Mouse (Mus musculus) embryo, embryonic 11 days (tissue): ENCODE results near the gene Btbd2.

ENCODE experiments used
- DNase-seq: peaks from one replicate; pipeline ENCODE4 v3.0.0-alpha.2; 2015

Gene Btbd2

DNA sequence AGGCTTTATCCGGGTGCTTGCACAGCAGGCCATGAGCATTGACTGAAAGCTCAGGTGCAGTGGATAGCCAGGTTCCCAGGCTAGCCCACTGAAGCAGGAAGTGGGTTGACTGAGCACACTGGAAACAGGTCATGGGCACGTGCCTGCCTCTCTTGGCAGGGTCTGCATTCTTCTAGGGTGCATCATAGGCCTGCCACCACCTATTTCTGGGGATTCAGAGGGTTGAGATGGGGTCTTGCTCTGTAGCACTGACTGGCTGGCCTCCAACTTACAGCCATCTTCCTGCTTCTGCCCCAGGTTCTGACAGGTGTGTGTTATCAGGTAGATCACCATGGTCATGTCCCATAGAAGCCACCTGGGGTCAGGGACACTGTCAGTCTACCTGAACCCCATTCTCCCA lies 51.9 kb downstream of the Btbd2 start:
- DNase-seq, result no peak

DNA sequence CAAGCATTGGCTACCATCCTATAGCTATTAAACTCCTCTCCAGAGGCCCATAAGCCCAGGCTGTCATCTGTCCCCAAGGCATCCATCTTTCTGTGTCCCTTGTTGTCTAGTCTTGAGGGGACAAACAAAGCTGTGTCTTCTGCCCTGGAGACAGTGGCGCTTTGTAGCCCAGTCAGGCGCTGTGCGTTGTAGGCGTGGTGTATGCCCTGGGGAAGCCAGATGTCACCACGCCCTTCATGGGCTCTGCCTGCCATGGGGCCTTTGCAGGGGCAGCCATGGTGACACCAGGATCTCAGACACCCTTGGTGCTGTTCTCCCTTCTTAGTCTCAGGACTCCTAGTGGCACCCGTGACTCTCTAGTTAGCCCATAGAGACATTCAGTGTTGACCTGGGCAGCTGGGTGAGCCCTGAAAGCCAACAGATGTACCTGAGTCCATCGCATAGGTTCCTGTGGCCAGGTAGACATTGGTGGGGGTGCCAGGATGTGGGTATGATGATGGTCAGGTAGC lies 52.8 kb downstream of the Btbd2 start:
- no peak for DNase-seq

DNA sequence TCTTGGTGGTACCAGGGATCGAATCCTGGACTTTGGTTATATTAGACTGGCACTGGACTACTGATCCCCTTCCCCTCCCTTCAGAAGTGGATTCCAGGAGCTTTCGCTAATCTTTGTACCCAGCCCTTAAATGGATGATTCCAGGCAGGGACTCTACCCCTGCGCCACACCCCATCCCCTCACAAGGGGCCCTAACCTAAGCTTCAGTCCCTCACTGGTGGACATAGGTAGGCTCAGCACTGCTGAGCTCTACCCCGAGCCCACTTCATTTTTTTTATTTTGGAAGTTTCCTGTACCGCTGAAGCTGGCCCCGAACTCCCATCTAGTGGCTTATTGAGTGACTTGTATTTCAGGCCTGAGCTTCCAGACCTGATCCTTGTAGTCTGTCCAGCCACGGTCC lies 53.5 kb downstream of the Btbd2 start:
- no peak for DNase-seq

DNA sequence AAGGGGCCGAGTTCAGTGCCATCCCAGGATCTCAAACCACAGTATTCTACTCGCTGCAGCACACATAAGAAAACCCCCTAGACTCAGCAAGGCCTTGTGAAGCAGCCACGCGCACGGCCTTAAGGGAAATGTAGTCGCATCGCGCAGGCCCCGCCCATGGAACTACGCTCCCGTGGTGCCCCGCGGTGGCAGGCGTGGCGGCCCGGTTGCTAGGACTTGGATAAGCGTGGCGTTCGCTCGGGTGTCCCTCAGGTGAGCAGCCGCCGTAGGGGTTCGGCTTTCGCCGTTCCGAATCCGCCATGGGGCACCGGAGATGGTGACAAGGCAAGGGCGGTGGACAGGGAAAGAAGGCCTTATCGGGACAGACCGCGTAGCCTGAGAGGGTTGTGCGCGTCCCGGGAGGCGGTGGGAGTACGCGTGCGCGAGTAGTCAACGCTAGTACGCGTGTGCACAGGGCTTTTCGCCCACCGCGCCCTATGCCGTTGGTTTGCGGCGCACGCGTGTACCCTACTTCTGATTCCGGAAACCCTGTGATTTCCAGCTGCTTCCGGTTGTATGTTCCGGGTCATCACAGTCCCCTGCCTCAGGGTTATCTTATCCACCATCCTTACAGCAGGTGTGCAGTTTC lies 54.1 kb downstream of the Btbd2 start, which contains the start of the genes Scamp4 and Adat3:
Gene Scamp4 (plus strand): TSS at position 175 of the 628 bp plus-strand sequence.
Gene Adat3 (plus strand): TSS at position 183 of the 628 bp plus-strand sequence.
- peak; percentile 99 for DNase-seq

DNA sequence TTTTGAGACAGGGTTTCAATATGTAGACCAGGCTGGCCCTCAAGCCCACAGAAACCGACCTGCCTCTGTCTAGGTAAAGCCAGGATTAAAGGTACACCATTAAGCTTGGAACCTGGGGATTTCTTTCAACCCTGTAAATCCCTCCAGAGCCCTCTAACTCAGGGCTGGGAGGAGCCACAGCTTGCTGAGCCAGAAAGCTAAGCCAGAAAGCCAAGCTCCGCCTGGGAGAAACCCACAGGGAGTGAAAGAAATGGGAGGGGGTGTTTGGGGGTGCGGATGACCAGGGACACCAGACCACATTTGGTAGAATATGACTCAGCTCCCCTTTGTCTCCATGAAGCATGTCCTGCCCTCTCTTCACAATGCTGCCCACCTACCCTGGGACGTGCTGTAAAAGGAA lies 60.6 kb downstream of the Btbd2 start:
- DNase-seq, result no peak
